Mouse (Mus musculus): Measurements from ENCODE around the gene Usp36.

Usp36 gene

DNA sequence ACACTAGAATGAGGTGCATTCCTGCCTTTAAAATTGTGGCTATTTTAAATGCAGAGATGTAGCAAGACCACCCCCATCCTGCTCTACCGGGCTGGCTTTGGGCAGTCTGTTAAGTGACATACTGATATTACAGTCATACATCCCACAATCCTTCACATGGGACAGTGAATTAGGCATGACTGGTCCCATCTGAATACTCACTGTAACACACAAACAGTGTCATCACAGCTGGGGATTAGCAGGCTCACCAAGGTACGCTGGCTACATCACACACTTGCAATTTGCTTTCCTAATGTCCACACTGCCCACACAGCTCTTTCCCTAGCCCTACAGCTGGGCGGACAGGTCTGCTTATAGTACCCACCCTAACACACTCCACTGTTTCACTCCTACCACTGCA lies 9.8 kb downstream of the Usp36 start:
- Histone ChIP-seq H3K36me3 (ENCODE audit: control insufficient read depth, insufficient read depth, low read length, poor library complexity, severe bottlenecking) (peaks cover 3% of the 10 kb centered on the region; the same call in 1 of the 2 replicates), H3K27me3 (ENCODE audit: control insufficient read depth, insufficient read depth, low read length, poor library complexity, severe bottlenecking) (no peaks in the 10 kb centered on the region)
- no peak for DNase-seq (ENCODE audit: low read depth, low spot score)

DNA sequence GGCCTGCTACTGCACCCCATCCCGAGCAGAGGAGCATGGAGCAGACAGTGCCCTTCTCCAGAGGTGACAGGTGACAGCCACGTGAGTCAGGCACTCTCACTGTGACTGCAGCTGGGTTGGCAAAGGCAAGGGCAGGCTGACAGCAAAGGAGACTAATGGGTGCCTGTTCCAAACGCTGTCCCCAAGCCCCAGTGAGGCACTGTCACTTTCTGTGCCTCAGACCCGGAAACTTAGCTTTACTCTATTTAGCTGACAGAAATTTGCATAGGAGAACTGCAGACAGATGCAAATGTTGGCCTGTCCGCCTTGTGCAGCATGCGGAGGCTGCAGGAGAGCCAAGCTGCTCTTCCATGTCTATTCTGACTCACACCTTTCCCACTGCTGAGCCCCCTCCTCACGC lies 13.7 kb downstream of the Usp36 start:
- peaks cover 2% of the 10 kb centered on the region for H3K36me3 ChIP-seq (ENCODE audit: control insufficient read depth, insufficient read depth, low read length, poor library complexity, severe bottlenecking)
- DNase-seq (ENCODE audit: low read depth, low spot score): peak; percentile 67
- no peaks in the 10 kb centered on the region for H3K27me3 ChIP-seq (ENCODE audit: control insufficient read depth, insufficient read depth, low read length, poor library complexity, severe bottlenecking)

DNA sequence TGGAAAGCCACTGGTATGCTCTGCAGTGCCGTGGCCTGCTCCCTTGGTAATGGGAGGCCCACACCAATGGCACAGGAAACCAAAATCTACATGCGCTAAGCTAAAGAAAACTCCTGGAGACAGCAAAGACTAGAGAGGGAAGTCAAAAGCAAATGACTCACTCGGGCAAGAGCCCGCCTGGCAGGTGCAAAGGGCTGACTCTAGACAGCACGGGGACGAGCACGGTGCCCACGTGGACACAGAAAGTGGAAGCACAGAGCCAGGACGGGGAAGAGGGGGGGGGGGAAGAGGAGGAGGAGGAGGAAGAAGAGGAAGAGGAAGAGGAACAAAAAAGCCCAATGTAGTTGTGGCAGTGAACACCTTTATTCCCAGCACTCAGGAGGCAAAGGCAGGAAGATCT lies 15.0 kb downstream of the Usp36 start:
- peaks cover 2% of the 10 kb centered on the region; the same call in 1 of the 2 replicates for H3K36me3 ChIP-seq (ENCODE audit: control insufficient read depth, insufficient read depth, low read length, poor library complexity, severe bottlenecking)

DNA sequence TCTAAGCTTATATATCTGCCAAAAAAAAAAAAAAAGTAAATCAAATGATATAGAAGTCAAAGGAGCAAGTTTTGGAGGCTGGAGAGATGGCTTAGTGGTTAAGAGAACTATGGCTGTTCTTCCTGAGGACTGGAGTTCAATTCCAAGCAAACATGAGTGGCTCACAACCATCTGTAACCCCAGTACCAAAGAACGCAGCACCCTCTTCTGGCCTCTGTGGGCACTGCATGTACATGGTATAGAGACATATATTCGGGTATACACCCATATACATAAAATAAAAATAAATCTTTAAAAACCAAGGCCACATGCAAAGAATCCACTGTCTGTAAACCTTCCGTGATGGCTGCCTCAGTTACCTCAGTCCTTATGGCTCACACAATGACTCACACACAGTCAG lies 20.2 kb downstream of the Usp36 start:
- Histone ChIP-seq H3K27me3 (ENCODE audit: control insufficient read depth, insufficient read depth, low read length, poor library complexity, severe bottlenecking) (no peaks in the 10 kb centered on the region), H3K36me3 (ENCODE audit: control insufficient read depth, insufficient read depth, low read length, poor library complexity, severe bottlenecking) (peaks cover 10% of the 10 kb centered on the region; the same call in 1 of the 2 replicates)
- peak; percentile 60 for DNase-seq (ENCODE audit: low read depth, low spot score)

More for the DNA sequence above, 15.0 kb downstream of the Usp36 start:
- DNase-seq (ENCODE audit: low read depth, low spot score): peak; percentile 50
- no peaks in the 10 kb centered on the region for H3K27me3 ChIP-seq (ENCODE audit: control insufficient read depth, insufficient read depth, low read length, poor library complexity, severe bottlenecking)

DNA sequence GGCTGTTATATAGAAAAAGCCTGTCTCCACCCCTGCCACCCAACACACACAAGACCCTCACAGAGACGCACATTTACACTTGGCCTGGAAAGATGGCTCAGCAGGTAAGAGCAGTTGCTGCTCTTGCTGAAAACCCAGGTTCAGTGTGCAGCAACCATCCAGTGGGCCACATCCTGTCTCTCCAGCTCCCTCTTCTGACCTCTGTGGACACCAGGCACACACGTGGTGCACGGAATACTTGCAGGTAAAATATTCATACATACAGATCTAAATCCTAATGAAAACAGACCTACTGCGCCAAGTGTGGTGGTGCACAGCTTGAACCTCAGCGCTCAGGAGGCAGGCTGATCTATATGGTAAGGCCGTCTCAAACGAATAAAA lies 23.4 kb downstream of the Usp36 start:
- peaks cover 9% of the 10 kb centered on the region for H3K36me3 ChIP-seq (ENCODE audit: control insufficient read depth, insufficient read depth, low read length, poor library complexity, severe bottlenecking)
- no peak for DNase-seq (ENCODE audit: low read depth, low spot score)
- no peaks in the 10 kb centered on the region for H3K27me3 ChIP-seq (ENCODE audit: control insufficient read depth, insufficient read depth, low read length, poor library complexity, severe bottlenecking)

DNA sequence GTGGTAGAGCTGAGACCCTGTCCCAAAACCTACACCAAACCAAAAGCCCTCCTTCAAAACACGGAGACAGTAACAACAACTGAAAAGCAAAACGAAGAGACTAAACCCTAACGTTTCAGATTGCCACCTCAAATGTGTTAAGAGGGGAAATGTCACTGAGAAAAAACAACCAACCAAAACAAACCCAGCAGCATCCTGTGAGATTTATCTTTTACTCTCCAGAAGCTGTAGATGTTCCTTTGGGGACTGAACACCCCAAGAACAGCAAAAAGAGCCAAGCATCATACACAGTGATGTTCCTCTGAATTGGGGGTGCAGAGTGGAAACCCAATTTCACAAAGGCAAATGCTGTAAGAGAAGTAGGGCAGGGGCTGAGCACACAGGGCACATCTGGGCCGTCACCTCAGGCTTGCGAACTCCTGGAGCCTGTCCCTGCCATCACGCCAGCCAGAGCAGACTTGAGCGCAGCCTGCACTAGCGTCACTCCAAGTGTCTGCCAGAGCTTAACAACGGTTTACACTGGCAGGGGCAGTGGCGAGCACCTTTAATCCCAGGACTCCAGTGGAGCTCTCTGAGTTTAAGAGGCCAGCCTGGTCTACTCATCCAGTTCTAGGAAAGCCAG lies 23.9 kb downstream of the Usp36 start:
- H3K27me3 ChIP-seq (ENCODE audit: control insufficient read depth, insufficient read depth, low read length, poor library complexity, severe bottlenecking): no peaks in the 10 kb centered on the region
- no peak for DNase-seq (ENCODE audit: low read depth, low spot score)

DNA sequence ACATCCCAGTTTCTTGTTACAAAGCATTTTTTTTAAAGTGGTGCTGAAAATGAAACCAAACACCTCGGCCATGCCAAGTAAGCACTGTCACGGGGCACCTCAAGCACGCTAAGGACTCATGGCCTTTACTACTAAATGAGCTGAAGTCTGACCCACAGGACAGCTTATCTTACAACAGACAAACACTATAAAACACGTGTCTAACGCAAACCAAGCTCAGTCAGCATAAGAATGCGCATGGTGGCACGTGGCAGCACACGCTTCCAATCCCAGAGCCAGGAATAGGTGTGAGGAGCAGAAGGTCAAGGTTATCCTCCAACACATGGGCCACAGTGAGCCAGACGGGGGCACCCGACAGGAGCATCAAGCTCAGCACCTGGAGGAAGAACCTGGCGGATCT lies 24.4 kb downstream of the Usp36 start:
- peaks cover 9% of the 10 kb centered on the region for H3K36me3 ChIP-seq (ENCODE audit: control insufficient read depth, insufficient read depth, low read length, poor library complexity, severe bottlenecking)
- H3K27me3 ChIP-seq (ENCODE audit: control insufficient read depth, insufficient read depth, low read length, poor library complexity, severe bottlenecking): no peaks in the 10 kb centered on the region
- no peak for DNase-seq (ENCODE audit: low read depth, low spot score)

More for the DNA sequence above, 23.9 kb downstream of the Usp36 start:
- H3K36me3 ChIP-seq (ENCODE audit: control insufficient read depth, insufficient read depth, low read length, poor library complexity, severe bottlenecking): peaks cover 9% of the 10 kb centered on the region

DNA sequence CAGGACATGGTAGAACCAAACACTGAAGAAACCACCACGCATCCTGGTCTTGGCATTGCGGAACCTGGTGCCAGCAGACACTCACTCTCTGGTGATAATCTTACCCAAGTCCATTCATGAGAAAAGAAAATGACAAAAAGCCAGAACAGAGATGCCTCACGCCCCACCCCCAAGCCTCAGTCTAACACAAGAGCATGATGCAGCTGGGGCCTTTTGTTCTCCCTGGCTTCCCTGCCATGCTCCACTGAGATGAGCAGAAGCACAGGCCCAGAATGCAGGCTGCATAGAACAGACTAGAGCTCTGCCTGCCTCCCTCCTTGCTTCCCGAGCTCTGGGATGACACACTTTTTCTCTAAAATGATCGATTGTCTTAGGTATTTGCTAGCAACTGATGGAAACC lies 26.9 kb downstream of the Usp36 start:
- peaks cover 7% of the 10 kb centered on the region for H3K36me3 ChIP-seq (ENCODE audit: control insufficient read depth, insufficient read depth, low read length, poor library complexity, severe bottlenecking)
- H3K27me3 ChIP-seq (ENCODE audit: control insufficient read depth, insufficient read depth, low read length, poor library complexity, severe bottlenecking): no peaks in the 10 kb centered on the region
- DNase-seq (ENCODE audit: low read depth, low spot score): no peak

DNA sequence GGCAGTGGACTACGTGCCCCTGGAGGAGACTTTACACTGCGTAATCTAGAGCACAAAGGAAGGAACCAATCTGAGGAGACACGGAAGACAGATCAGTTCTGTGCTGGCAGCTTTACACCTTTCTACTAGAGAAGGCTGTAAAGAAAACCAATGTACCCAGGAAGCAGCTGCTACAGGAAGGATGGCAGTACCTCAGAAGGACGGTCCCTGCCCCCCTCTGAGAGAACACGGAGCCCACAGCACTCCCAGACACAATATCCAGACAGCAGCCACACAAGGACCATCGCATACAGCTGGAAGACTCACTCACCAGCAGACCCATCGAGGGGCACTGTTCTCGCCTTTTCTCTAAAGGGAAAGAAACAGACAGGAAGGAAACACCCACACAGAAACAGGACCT lies 30.0 kb downstream of the Usp36 start:
- no peaks in the 10 kb centered on the region for H3K27me3 ChIP-seq (ENCODE audit: control insufficient read depth, insufficient read depth, low read length, poor library complexity, severe bottlenecking)
- DNase-seq (ENCODE audit: low read depth, low spot score): peak; percentile 54
- no peaks in the 10 kb centered on the region; the same call in 1 of the 2 replicates for H3K36me3 ChIP-seq (ENCODE audit: control insufficient read depth, insufficient read depth, low read length, poor library complexity, severe bottlenecking)

DNA sequence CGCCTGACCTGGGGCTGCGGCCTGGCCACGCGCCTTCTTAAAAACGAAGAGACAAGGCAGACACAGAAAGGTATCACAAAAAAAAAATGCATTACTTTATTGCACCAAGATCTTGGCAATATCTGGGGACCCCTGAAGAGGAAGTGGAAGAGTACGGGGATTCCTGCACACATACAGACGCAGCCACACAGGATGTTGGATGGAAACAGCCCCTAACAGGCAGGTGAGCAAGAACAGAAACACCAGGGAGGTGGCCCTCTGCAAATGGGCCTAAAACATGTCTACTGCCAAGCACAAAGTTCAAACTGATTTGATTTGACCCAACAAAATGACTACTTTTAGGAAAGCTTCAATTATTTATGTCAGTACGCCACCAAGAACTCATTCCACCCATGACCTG lies 30.5 kb downstream of the Usp36 start:
- no peaks in the 10 kb centered on the region for H3K27me3 ChIP-seq (ENCODE audit: control insufficient read depth, insufficient read depth, low read length, poor library complexity, severe bottlenecking)
- H3K36me3 ChIP-seq (ENCODE audit: control insufficient read depth, insufficient read depth, low read length, poor library complexity, severe bottlenecking): no peaks in the 10 kb centered on the region; the same call in 1 of the 2 replicates
- DNase-seq (ENCODE audit: low read depth, low spot score): peak; percentile 44

DNA sequence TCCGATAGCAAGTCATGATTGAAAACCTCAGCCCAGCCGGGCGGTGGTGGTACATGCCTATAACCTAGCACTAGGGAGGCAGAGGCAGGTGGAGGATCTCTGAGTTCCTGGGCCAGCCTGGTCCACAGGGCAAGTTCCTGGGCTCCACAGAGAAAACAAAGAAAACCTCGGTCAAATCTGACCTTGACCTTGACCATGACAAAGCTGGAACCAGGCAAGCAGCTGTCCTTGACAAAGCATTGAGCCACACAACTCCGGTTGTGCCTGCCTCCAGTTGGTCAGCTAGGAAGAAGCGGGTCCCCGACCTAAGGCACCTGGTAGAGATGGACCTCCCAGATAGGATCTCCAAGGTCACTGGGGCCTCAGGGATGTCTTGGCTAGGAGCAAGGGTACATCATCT lies 33.7 kb downstream of the Usp36 start:
- DNase-seq (ENCODE audit: low read depth, low spot score): no peak
- Histone ChIP-seq H3K27me3 (ENCODE audit: control insufficient read depth, insufficient read depth, low read length, poor library complexity, severe bottlenecking) (no peaks in the 10 kb centered on the region), H3K36me3 (ENCODE audit: control insufficient read depth, insufficient read depth, low read length, poor library complexity, severe bottlenecking) (no peaks in the 10 kb centered on the region)

DNA sequence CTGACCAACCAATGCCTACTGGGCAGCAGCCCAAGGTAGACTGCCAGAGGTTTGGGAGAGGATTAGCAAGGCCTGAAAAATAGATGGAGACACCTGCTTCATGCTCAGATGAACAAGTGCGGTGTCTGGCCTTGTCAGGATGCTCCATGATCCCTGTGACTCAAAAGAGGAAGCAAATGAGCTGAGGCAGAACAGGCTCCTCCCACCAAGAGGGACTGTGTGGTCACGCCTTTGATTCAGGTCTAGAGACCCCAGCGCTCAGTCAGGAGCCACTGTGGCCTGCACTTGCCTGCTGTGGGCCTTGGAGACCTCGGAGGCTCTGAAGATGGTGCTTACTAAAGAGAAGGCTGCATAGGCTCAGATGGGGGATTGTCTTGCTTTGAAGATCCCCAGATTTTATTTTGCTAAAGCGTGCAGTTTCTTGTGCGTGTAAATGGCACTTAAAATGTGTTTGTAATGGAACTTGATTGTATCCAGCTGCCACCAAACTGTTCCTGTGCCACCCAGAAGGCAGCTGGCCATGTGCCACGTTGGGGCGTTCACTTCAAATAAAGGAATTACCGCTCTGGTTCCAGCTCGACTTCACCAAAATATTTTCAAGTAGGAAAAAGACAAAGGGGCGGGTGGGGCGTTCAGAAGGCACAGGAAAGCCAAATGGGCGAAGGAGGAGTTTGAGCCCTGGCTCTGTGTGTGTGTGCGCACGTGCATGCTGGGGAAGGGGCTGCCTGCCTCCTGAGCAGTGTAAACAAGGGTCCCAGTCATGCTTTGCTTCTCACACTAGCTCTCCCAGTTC lies 35.7 kb downstream of the Usp36 start:
- Histone ChIP-seq H3K27me3 (ENCODE audit: control insufficient read depth, insufficient read depth, low read length, poor library complexity, severe bottlenecking) (no peaks in the 10 kb centered on the region), H3K36me3 (ENCODE audit: control insufficient read depth, insufficient read depth, low read length, poor library complexity, severe bottlenecking) (no peaks in the 10 kb centered on the region)
- peak; percentile 75 for DNase-seq (ENCODE audit: low read depth, low spot score)

DNA sequence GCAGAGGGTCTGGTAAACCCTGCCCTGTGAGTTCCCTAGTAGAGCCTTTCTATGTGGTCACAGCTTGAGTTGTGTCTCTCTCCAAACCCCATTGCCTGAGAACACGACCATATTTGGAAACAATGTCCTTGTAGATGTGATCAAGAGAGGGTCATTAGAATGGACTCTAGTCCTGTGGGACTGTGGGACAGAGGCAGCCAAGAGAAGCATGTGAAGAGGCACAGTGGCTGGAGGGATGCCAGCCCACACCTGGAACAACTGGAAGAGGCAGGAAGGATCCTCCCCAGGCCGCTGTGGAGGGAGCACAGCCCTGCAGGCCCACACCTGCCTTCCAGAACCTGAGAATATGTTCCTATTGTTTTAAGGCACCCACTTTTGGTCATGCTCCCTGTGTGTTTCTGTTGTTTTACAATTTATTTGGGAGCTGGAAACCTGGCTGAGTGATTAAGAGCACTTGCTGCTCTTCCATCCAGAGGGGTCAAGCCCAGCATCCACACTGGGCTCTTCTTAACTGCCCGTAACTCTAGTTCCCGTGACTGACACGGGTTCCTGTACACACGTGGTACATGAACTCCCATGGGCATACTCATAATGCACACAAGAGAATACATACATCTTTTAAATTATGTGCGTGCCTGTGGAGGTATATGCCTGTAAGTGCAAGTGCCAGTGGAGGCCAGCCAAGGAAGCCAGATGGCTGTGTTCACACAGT lies 36.4 kb downstream of the Usp36 start:
- peak; percentile 63 for DNase-seq (ENCODE audit: low read depth, low spot score)
- no peaks in the 10 kb centered on the region for H3K27me3 ChIP-seq (ENCODE audit: control insufficient read depth, insufficient read depth, low read length, poor library complexity, severe bottlenecking)
- no peaks in the 10 kb centered on the region for H3K36me3 ChIP-seq (ENCODE audit: control insufficient read depth, insufficient read depth, low read length, poor library complexity, severe bottlenecking)

DNA sequence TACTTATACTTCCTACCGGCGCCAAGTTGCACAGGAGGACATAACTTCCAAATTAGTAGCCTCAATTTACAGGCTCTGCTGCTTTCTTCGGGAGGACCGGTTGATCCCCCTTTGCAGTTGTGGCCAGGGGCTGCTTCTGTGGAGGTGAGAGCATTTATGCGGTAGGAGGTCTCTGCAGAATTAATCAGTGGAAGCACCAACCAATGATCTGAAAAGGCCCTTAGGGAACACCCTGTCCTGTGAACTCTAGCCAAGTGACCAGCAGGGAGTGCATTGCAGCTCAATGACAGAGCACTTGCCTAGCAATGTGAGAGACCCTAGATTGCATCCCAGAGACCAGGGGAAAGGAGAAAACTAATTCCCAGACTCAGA lies 41.0 kb downstream of the Usp36 start:
- Histone ChIP-seq H3K36me3 (ENCODE audit: control insufficient read depth, insufficient read depth, low read length, poor library complexity, severe bottlenecking) (no peaks in the 10 kb centered on the region), H3K27me3 (ENCODE audit: control insufficient read depth, insufficient read depth, low read length, poor library complexity, severe bottlenecking) (no peaks in the 10 kb centered on the region)
- DNase-seq (ENCODE audit: low read depth, low spot score): no peak
